Mouse (Mus musculus) heart, embryonic 16.5 days (tissue): ENCODE results near the gene Abhd17c. TPM values are rescaled to one million over a fixed set of nuclear protein-coding genes. Genes with fewer than 3 reads are reported as not detected.

Experiments
- ATAC-seq: fragments of 200-750 bp; cut with Nextera tagmentation; replicated peaks from 2 replicates; pipeline ENCODE4 v1.8.0; 2017; ENCODE audit warnings: moderate number of reproducible peaks; ENCODE audit not compliant: insufficient read depth, low FRiP score; ENCODE audit errors: extremely low read depth
- H3K27ac ChIP-seq: fragments of 300-500 bp; sonication (generic); 2 replicates; pipeline ENCODE4 v1.5.1; 2014; ENCODE audit warnings: mild to moderate bottlenecking, low read length, control low read depth, moderate library complexity
- H3K27me3 ChIP-seq: fragments of 300-500 bp; sonication (generic); 2 replicates; pipeline ENCODE4 v1.6.1; 2014; ENCODE audit warnings: low read length, mixed read lengths; ENCODE audit not compliant: control insufficient read depth, insufficient read depth
- H3K36me3 ChIP-seq: fragments of 300-500 bp; sonication (generic); 2 replicates; pipeline ENCODE4 v1.6.1; 2014; ENCODE audit not compliant: control insufficient read depth, insufficient read depth
- H3K4me1 ChIP-seq: fragments of 300-500 bp; sonication (generic); 2 replicates; pipeline ENCODE4 v1.6.1; 2014; ENCODE audit warnings: low read length, mixed read lengths; ENCODE audit not compliant: control insufficient read depth, insufficient read depth
- H3K4me2 ChIP-seq: fragments of 300-500 bp; sonication (generic); 2 replicates; pipeline ENCODE4 v1.6.1; 2014; ENCODE audit warnings: low read depth, mild to moderate bottlenecking, control low read depth, low read length
- H3K4me3 ChIP-seq: fragments of 300-500 bp; sonication (generic); 2 replicates; pipeline ENCODE4 v1.5.1; 2014; ENCODE audit warnings: mild to moderate bottlenecking, control low read depth, low read length
- H3K9ac ChIP-seq: fragments of 300-500 bp; sonication (generic); 2 replicates; pipeline ENCODE4 v1.6.1; 2014; ENCODE audit warnings: low read length, control low read depth
- H3K9me3 ChIP-seq: fragments of 300-500 bp; sonication (generic); replicated peaks from 2 replicates; pipeline ENCODE4 v1.6.1; 2016; ENCODE audit warnings: low read length; ENCODE audit not compliant: control insufficient read depth
- WGBS: fragments of 180-500 bp; shearing (Covaris S2); extraction: QIAGEN DNeasy Blood & Tissue Kit; methylation state at CpG from one replicate; pipeline ENCODE4 v1.1.7; 2014; 5-methylcytosine and 5-hydroxymethylcytosine counted together
- polyA plus RNA-seq: library from polyadenylated mRNA; unstranded; fragments of >200 nt; fragmentation: Nextera tagmentation; extraction: Ambion mirVana; gene quantifications from 2 replicates; pipeline ENCODE4 v1.2.1, GENCODE M21; 2015

The Abhd17c gene
- polyA plus RNA-seq, 1 experiment from 2014 or later, result 14.5 TPM

DNA sequence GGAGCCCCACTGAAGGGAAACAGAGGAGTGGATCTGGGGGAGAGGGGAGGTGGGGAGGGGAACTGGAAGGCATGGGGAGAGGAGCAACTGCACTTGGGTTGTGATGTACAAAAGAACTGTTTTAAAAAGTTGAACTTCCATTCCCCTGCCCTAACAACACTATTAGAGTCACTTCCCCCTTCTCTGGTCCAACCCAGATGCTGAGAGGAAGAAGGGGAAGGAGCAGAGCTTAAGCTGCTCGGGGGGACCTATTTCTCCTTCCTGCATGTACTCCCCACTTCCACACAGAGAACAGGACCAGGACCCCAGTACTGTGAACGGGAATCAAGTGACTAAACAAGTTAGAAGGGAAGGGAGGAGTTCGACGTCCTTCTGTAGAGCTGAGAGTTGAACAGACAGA, 11.9 kb upstream of the Abhd17c start:
- Histone ChIP-seq H3K9ac (no peak overlapping the region), H3K9me3 (no peaks in the 10 kb centered on the region), H3K27me3 (no peaks in the 10 kb centered on the region), H3K4me3 (no peak overlapping the region), H3K27ac (no peak overlapping the region), H3K36me3 (no peaks in the 10 kb centered on the region), H3K4me1 (0 out of 2 replicates have a peak, but pooled peaks cover 2% of the 10 kb centered on the region), H3K4me2 (no peak overlapping the region)
- 68% methylated on average over 4 of the region's 4 CpGs for WGBS
- no peak for ATAC-seq

- Histone ChIP-seq H3K27ac (no peak overlapping the region), H3K9me3 (no peaks in the 10 kb centered on the region), H3K4me1 (no peaks in the 10 kb centered on the region), H3K36me3 (no peaks in the 10 kb centered on the region), H3K4me2 (no peak overlapping the region), H3K27me3 (no peaks in the 10 kb centered on the region), H3K9ac (no peak overlapping the region), H3K4me3 (no peak overlapping the region)
- ATAC-seq, result no peak
- 59% methylated on average over 2 of the region's 2 CpGs for WGBS
These were observed 7.7 kb upstream of the Abhd17c start for GRCm38 (mm10) chr7:84159414-84159813.

- WGBS, result 86% methylated on average over 4 of the region's 4 CpGs
- Histone ChIP-seq H3K27ac (no peak overlapping the region), H3K9me3 (no peaks in the 10 kb centered on the region), H3K4me1 (peaks cover 13% of the 10 kb centered on the region), H3K36me3 (0 out of 2 replicates have a peak, but pooled peaks cover 3% of the 10 kb centered on the region), H3K27me3 (no peaks in the 10 kb centered on the region), H3K4me2 (no peak overlapping the region), H3K9ac (no peak overlapping the region), H3K4me3 (no peak overlapping the region)
- ATAC-seq, result no peak
These were observed 2.1 kb upstream of the Abhd17c start for GRCm38 (mm10) chr7:84153821-84154220.

GRCm38 (mm10) chr7:84152821-84153220, 1.1 kb upstream of the Abhd17c start:
- no peaks in the 10 kb centered on the region for H3K9me3 ChIP-seq
- peak overlapping the region; percentile 64 for H3K4me2 ChIP-seq
- no peak overlapping the region for H3K9ac ChIP-seq
- no peak overlapping the region; the same call in 1 of the 2 replicates for H3K4me3 ChIP-seq
- H3K4me1 ChIP-seq, result peaks cover 23% of the 10 kb centered on the region
- H3K27ac ChIP-seq, result no peak overlapping the region
- H3K36me3 ChIP-seq, result 0 out of 2 replicates have a peak, but pooled peaks cover 3% of the 10 kb centered on the region
- WGBS, result 64% methylated on average over 4 of the region's 4 CpGs
- H3K27me3 ChIP-seq, result no peaks in the 10 kb centered on the region
- ATAC-seq, result no peak

- Histone ChIP-seq H3K4me1 (peaks cover 28% of the 10 kb centered on the region), H3K4me3 (peak overlapping the region; percentile 88), H3K36me3 (0 out of 2 replicates have a peak, but pooled peaks cover 3% of the 10 kb centered on the region), H3K4me2 (peak overlapping the region; percentile 64), H3K27ac (no peak overlapping the region), H3K9ac (peak overlapping the region; percentile 49), H3K9me3 (no peaks in the 10 kb centered on the region), H3K27me3 (no peaks in the 10 kb centered on the region)
- 43% methylated on average over 6 of the region's 6 CpGs for WGBS
- no peak for ATAC-seq
These were observed 681 bp upstream of the Abhd17c start for GRCm38 (mm10) chr7:84152374-84152773.

DNA sequence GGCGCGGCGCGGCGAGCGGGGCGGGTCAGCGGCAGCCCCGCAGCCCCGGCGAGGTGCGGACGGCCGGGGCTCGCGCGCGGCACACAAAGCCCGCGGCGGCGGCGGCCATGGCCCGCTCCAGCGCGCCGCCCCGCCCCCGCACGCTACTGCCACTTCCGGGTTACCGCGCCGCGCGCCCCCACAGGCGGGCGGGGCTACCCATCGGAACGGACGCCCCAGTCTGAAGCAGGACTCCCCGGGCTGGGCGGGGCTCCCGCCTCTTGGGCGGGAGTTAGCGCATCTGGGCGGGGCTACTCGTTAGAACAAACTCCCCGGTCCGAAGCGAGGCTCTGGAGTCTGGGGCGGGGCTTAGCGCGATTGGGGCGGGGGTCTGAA, 254 bp upstream of the Abhd17c start:
- H3K27ac ChIP-seq, result peak overlapping the region; percentile 94
- peak overlapping the region; percentile 83 for H3K4me2 ChIP-seq
- 0 out of 2 replicates have a peak, but pooled peaks cover 3% of the 10 kb centered on the region for H3K36me3 ChIP-seq
- H3K4me3 ChIP-seq, result peak overlapping the region; percentile 88
- H3K9ac ChIP-seq, result peak overlapping the region; percentile 95
- H3K4me1 ChIP-seq, result peaks cover 32% of the 10 kb centered on the region
- H3K9me3 ChIP-seq, result no peaks in the 10 kb centered on the region
- no peaks in the 10 kb centered on the region for H3K27me3 ChIP-seq
- 1% methylated on average over 35 of the region's 55 CpGs for WGBS
- ATAC-seq, result peak; percentile 93

GRCm38 (mm10) chr7:84150361-84151000, 1.2 kb downstream of the Abhd17c start:
- Histone ChIP-seq H3K4me1 (peaks cover 42% of the 10 kb centered on the region), H3K4me2 (peak overlapping the region; percentile 83), H3K27ac (peak overlapping the region; percentile 94), H3K9ac (peak overlapping the region; percentile 95), H3K27me3 (no peaks in the 10 kb centered on the region), H3K9me3 (no peaks in the 10 kb centered on the region), H3K4me3 (peak overlapping the region; percentile 88), H3K36me3 (0 out of 2 replicates have a peak, but pooled peaks cover 3% of the 10 kb centered on the region)
- ATAC-seq, result peak; percentile 4; the same call in 1 of the 2 replicates
- 6% methylated on average over 13 of the region's 13 CpGs for WGBS

GRCm38 (mm10) chr7:84149821-84150220, 1.9 kb downstream of the Abhd17c start:
- Histone ChIP-seq H3K27me3 (no peaks in the 10 kb centered on the region), H3K4me1 (peaks cover 48% of the 10 kb centered on the region), H3K4me2 (peak overlapping the region; percentile 83), H3K36me3 (0 out of 2 replicates have a peak, but pooled peaks cover 3% of the 10 kb centered on the region), H3K4me3 (peak overlapping the region; percentile 88), H3K27ac (peak overlapping the region; percentile 94), H3K9ac (peak overlapping the region; percentile 95), H3K9me3 (no peaks in the 10 kb centered on the region)
- ATAC-seq, result no peak
- WGBS, result 37% methylated on average over 4 of the region's 4 CpGs

DNA sequence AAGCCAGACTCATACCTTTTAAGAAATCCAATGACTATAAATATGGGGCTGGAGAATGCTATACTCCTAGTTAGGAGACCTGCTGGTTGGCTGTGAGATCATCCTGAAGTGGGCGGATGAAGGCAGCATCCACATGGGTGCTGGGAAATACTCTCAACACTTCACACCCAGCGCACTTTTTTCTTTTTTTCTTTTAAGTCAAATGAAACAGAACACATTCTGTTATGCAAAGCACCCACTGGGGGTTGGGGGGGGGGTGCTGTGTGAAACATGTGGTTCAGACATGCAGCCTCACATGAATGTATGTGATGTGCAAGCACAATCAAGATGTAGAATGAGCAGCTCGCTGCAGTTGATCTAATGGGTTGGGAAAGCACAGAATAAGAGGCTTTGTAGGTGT, 2.8 kb downstream of the Abhd17c start:
- no peak for ATAC-seq
- Histone ChIP-seq H3K9ac (no peak overlapping the region), H3K27me3 (no peaks in the 10 kb centered on the region), H3K27ac (no peak overlapping the region), H3K4me2 (peak overlapping the region; percentile 83), H3K36me3 (0 out of 2 replicates have a peak, but pooled peaks cover 3% of the 10 kb centered on the region), H3K4me1 (peaks cover 57% of the 10 kb centered on the region), H3K9me3 (no peaks in the 10 kb centered on the region), H3K4me3 (0 out of 2 replicates have a peak overlapping the region, but pooled peaks have one; percentile 14)
- 83% methylated on average over 3 of the region's 3 CpGs for WGBS
